Mouse (Mus musculus) limb, embryonic 11.5 days (tissue): Measurements from ENCODE around the gene Golga4. TPM values are rescaled to one million over a fixed set of nuclear protein-coding genes. Genes with fewer than 3 reads are reported as not detected.
A peak's percentile ranks its signal among the peaks of the same experiment; 100 is the strongest.

Experiments used
- ATAC-seq: fragments of 200-750 bp; cut with Nextera tagmentation; 2 replicates; pipeline ENCODE4 v1.8.0; 2017; ENCODE audit warnings: low read depth; ENCODE audit not compliant: insufficient number of reproducible peaks, low FRiP score, low TSS enrichment
- DNase-seq: peaks from one replicate; pipeline ENCODE4 v3.0.0-alpha.2; 2015; ENCODE audit warnings: low spot score
- H3K27ac ChIP-seq: fragments of 300-500 bp; sonication (generic); replicated peaks from 2 replicates; pipeline ENCODE4 v1.5.1; 2014; ENCODE audit warnings: low read depth, mild to moderate bottlenecking, low read length
- H3K27me3 ChIP-seq: fragments of 300-500 bp; sonication (generic); 2 replicates; pipeline ENCODE4 v1.6.1; 2014; ENCODE audit warnings: mild to moderate bottlenecking, low read length, mixed read lengths; ENCODE audit not compliant: control insufficient read depth, insufficient read depth
- H3K36me3 ChIP-seq: fragments of 300-500 bp; sonication (generic); 2 replicates; pipeline ENCODE4 v1.6.1; 2014; ENCODE audit warnings: mild to moderate bottlenecking, low read length, moderate library complexity, mixed read lengths; ENCODE audit not compliant: control insufficient read depth, insufficient read depth
- H3K4me1 ChIP-seq: fragments of 300-500 bp; sonication (generic); 2 replicates; pipeline ENCODE4 v1.6.1; 2014; ENCODE audit warnings: low read length, mixed read lengths; ENCODE audit not compliant: control insufficient read depth, insufficient read depth
- H3K4me2 ChIP-seq: fragments of 300-500 bp; sonication (generic); 2 replicates; pipeline ENCODE4 v1.6.1; 2014; ENCODE audit warnings: low read depth, mild to moderate bottlenecking, moderate library complexity; ENCODE audit not compliant: severe bottlenecking
- H3K4me3 ChIP-seq: fragments of 300-500 bp; sonication (generic); 2 replicates; pipeline ENCODE4 v1.5.1; 2014; ENCODE audit warnings: low read depth, low read length
- H3K9ac ChIP-seq: fragments of 300-500 bp; sonication (generic); 2 replicates; pipeline ENCODE4 v1.6.1; 2014; ENCODE audit warnings: mild to moderate bottlenecking, low read length
- H3K9me3 ChIP-seq: fragments of 300-500 bp; sonication (generic); 2 replicates; pipeline ENCODE4 v1.6.1; 2016; ENCODE audit warnings: low read length; ENCODE audit not compliant: control insufficient read depth
- WGBS: fragments of 180-500 bp; shearing (Covaris S2); extraction: QIAGEN DNeasy Blood & Tissue Kit; methylation state at CpG from one replicate; pipeline ENCODE4 v1.1.7; 2014; 5-methylcytosine and 5-hydroxymethylcytosine counted together
- polyA plus RNA-seq: library from polyadenylated mRNA; unstranded; fragments of >200 nt; fragmentation: Nextera tagmentation; extraction: Ambion mirVana; gene quantifications from 2 replicates; pipeline ENCODE4 v1.2.1, GENCODE M21; 2014

Golga4 gene
- polyA plus RNA-seq, 1 experiment from 2014 or later, result 49.5 TPM

GRCm38 (mm10) chr9:118618732-118619250 lies 112.7 kb downstream of the Golga4 start:
- DNase-seq (no peak), ATAC-seq (no peak)
- no peak overlapping the region for H3K4me3 ChIP-seq
- no peak overlapping the region for H3K9ac ChIP-seq
- 93% methylated on average over 3 of the region's 3 CpGs for WGBS
- H3K9me3 ChIP-seq, result no peaks in the 10 kb centered on the region
- H3K27me3 ChIP-seq, result no peaks in the 10 kb centered on the region
- H3K4me1 ChIP-seq, result peaks cover 4% of the 10 kb centered on the region
- no peak overlapping the region for H3K4me2 ChIP-seq
- H3K27ac ChIP-seq, result no peak overlapping the region
- no peaks in the 10 kb centered on the region for H3K36me3 ChIP-seq

GRCm38 (mm10) chr9:118620807-118621206 lies 114.7 kb downstream of the Golga4 start:
- H3K9ac ChIP-seq, result no peak overlapping the region
- H3K4me3 ChIP-seq, result no peak overlapping the region
- DNase-seq, result no peak
- H3K27me3 ChIP-seq, result no peaks in the 10 kb centered on the region
- ATAC-seq, result no peak
- peaks cover 10% of the 10 kb centered on the region for H3K4me1 ChIP-seq
- H3K27ac ChIP-seq, result no peak overlapping the region
- H3K36me3 ChIP-seq, result no peaks in the 10 kb centered on the region
- no peak overlapping the region for H3K4me2 ChIP-seq
- H3K9me3 ChIP-seq, result no peaks in the 10 kb centered on the region
- WGBS, result 72% methylated on average over 4 of the region's 4 CpGs

DNA sequence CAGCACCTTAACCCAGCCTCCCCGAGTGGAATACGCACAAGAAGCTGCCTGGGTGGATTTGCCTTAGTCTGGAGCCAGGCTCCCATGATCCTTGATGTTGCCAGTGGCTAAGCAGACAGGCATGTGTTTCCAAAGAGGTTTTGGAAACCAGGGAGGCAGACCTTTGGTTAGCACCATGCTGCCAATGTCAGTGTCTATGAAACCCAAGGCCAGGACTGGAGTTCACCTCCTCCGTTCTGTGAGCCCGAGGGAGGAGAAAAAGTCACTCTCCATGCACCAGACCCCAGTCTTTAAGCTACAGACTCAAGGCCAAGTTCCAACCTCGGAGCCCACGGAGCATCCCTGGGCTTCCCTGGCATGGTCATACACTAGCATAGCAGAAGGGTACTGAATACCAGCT lies 115.6 kb downstream of the Golga4 start:
- DNase-seq (no peak), ATAC-seq (no peak)
- Histone ChIP-seq H3K9ac (no peak overlapping the region), H3K9me3 (no peaks in the 10 kb centered on the region), H3K36me3 (no peaks in the 10 kb centered on the region), H3K4me1 (peaks cover 10% of the 10 kb centered on the region), H3K27me3 (no peaks in the 10 kb centered on the region), H3K27ac (no peak overlapping the region), H3K4me2 (no peak overlapping the region), H3K4me3 (no peak overlapping the region)
- WGBS, result 88% methylated on average over 6 of the region's 6 CpGs

DNA sequence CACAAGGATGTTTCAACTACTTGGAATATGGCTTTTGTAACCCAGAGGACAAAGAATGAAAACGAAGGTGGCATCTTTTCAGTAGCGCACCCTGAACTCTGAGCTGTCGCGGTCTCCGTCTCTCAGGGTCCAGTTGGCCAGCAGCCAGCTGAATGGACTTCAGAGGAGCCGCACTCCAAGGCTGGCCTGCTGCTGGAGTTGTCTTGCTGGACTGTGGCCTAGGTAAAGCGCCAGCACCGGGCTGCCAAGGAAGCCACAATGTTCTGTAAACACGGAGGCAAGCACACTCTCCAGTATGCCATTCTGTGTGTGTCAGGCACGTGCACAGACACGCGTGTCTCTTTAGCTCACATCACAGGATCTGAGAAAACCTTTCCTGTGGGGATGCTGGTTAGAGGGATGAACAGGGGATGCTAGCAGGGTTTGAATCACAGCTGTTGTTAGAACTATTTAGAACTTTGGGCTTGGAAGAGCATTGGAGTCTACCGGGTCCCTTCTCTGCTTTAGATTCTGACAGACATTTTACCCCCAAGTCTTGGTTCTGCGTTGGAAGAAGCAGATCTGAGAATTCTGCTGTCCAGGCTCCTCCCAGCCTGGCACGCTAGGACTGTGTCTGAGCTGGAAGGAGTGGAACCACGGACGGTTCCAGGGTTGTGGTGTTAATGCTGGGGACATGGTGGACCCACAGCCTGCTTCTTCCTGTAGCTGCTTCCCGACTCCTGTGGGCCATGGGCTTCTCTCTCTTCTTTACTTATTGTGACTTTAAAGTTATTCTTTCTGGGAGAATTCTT lies 116.5 kb downstream of the Golga4 start:
- H3K4me1 ChIP-seq, result peaks cover 10% of the 10 kb centered on the region
- 88% methylated on average over 18 of the region's 18 CpGs for WGBS

GRCm38 (mm10) chr9:118623483-118623882 lies 117.4 kb downstream of the Golga4 start:
- peaks cover 10% of the 10 kb centered on the region for H3K4me1 ChIP-seq
- no peaks in the 10 kb centered on the region for H3K27me3 ChIP-seq
- no peaks in the 10 kb centered on the region for H3K9me3 ChIP-seq
- WGBS, result 69% methylated on average over 9 of the region's 9 CpGs
- H3K36me3 ChIP-seq, result no peaks in the 10 kb centered on the region
- no peak overlapping the region for H3K4me2 ChIP-seq
- ATAC-seq (peak; percentile 51; the same call in 1 of the 2 replicates), DNase-seq (no peak)
- H3K9ac ChIP-seq, result no peak overlapping the region; the same call in 1 of the 2 replicates
- no peak overlapping the region for H3K27ac ChIP-seq
- no peak overlapping the region for H3K4me3 ChIP-seq

More for the DNA sequence above, 116.5 kb downstream of the Golga4 start:
- no peak overlapping the region for H3K9ac ChIP-seq
- H3K9me3 ChIP-seq, result no peaks in the 10 kb centered on the region
- no peak overlapping the region for H3K27ac ChIP-seq
- ATAC-seq, result no peak
- no peak for DNase-seq
- no peak overlapping the region for H3K4me3 ChIP-seq
- no peaks in the 10 kb centered on the region for H3K36me3 ChIP-seq
- H3K4me2 ChIP-seq, result no peak overlapping the region
- H3K27me3 ChIP-seq, result no peaks in the 10 kb centered on the region

DNA sequence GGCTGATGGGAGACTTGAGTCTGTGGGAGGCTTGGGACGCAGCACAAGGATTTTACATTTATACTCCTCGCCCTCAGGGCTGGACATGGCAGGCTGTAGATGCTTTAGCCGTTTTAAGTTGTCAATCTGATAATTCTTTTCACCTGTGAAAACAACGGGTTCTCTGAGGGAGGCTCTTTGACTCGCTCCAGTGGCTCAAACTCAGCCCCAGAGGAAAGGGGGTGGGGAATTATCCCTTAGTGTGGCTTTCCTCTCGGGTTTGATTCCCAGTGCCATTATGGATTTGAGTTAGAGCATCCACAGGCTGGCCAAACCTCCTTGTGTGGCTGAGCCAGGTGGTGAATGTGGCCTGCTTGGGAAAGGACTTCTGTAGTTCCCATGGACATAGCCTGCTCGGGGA lies 118.1 kb downstream of the Golga4 start:
- Histone ChIP-seq H3K36me3 (no peaks in the 10 kb centered on the region), H3K27me3 (no peaks in the 10 kb centered on the region), H3K4me1 (peaks cover 10% of the 10 kb centered on the region), H3K9me3 (no peaks in the 10 kb centered on the region), H3K27ac (no peak overlapping the region), H3K9ac (no peak overlapping the region), H3K4me2 (no peak overlapping the region), H3K4me3 (no peak overlapping the region)
- 22% methylated on average over 7 of the region's 7 CpGs for WGBS
- DNase-seq (no peak), ATAC-seq (no peak)

DNA sequence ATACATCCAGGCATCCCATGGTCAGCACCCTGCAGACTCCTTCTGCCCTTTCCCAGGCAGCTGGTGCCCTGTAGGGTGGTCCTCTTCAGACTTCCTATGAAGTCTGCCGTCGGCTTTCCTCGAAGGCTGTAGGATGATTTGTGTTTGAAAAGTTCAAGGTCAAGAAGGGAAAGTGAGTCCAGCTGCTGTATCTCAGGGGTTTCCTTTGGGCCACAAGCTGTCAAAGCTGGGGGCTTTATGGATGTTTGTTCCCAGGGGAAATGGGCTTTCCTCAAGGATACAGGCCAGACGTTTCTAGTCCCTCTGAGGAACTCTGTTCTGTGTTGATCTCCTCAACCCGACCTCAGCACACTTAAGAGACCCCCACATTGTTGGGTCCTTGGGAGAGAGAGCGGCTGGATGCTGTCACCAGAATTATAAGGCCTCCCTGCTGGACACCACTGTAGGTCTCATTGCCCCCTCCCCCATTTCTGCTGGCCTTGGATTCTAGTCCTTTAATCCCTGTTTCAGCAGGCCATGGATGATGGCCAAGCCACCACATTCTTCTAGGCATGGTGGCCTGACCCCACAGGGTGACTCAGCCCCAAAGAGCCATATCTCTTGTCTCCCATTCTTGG lies 123.8 kb downstream of the Golga4 start:
- H3K27me3 ChIP-seq, result no peaks in the 10 kb centered on the region
- ATAC-seq (no peak), DNase-seq (no peak)
- no peak overlapping the region for H3K4me3 ChIP-seq
- WGBS, result 25% methylated on average over 6 of the region's 6 CpGs
- H3K4me1 ChIP-seq, result no peaks in the 10 kb centered on the region
- H3K27ac ChIP-seq, result no peak overlapping the region
- H3K4me2 ChIP-seq, result no peak overlapping the region
- H3K36me3 ChIP-seq, result no peaks in the 10 kb centered on the region
- H3K9me3 ChIP-seq, result no peaks in the 10 kb centered on the region
- H3K9ac ChIP-seq, result no peak overlapping the region
